Mouse (Mus musculus) midbrain, postnatal 0 days (tissue): ENCODE measurements at regions not wholly inside any gene's neighbourhood (a gene's known extent, or its start where the extent isn't known, plus 50 kb on each side); places are given as distances from the start of the nearest gene placed in this dataset.

Source experiments
- ATAC-seq: fragments of 200-750 bp; cut with Nextera tagmentation; 2 replicates; pipeline ENCODE4 v1.8.0; 2017; ENCODE audit warnings: moderate number of reproducible peaks, mild to moderate bottlenecking, moderate TSS enrichment, moderate library complexity; ENCODE audit not compliant: low FRiP score
- DNase-seq: peaks from one replicate; pipeline ENCODE4 v3.0.0-alpha.2; 2015; ENCODE audit warnings: low spot score
- H3K27ac ChIP-seq: fragments of 300-500 bp; sonication (generic); 2 replicates; pipeline ENCODE4 v1.5.1; 2014; ENCODE audit warnings: low read depth, mild to moderate bottlenecking, low read length, mixed read lengths
- H3K27me3 ChIP-seq: fragments of 300-500 bp; sonication (generic); 2 replicates; pipeline ENCODE4 v1.6.1; 2014; ENCODE audit warnings: low read length, control low read depth, mixed read lengths; ENCODE audit not compliant: insufficient read depth
- H3K36me3 ChIP-seq: fragments of 300-500 bp; sonication (generic); 2 replicates; pipeline ENCODE4 v1.6.1; 2014; ENCODE audit warnings: low read length, control low read depth, mixed read lengths; ENCODE audit not compliant: insufficient read depth
- H3K4me1 ChIP-seq: fragments of 300-500 bp; sonication (generic); 2 replicates; pipeline ENCODE4 v1.6.1; 2014; ENCODE audit warnings: mild to moderate bottlenecking, control low read depth, antibody characterized with exemption, low read length, mixed read lengths; ENCODE audit not compliant: insufficient read depth
- H3K4me2 ChIP-seq: fragments of 300-500 bp; sonication (generic); 2 replicates; pipeline ENCODE4 v1.6.1; 2014; ENCODE audit warnings: low read depth, mild to moderate bottlenecking, low read length, mixed read lengths; ENCODE audit not compliant: poor library complexity, severe bottlenecking
- H3K4me3 ChIP-seq: fragments of 300-500 bp; sonication (generic); 2 replicates; pipeline ENCODE4 v1.5.1; 2014; ENCODE audit warnings: low read depth, mild to moderate bottlenecking, low read length, moderate library complexity
- H3K9ac ChIP-seq: fragments of 300-500 bp; sonication (generic); replicated peaks from 2 replicates; pipeline ENCODE4 v1.6.1; 2014; ENCODE audit warnings: mild to moderate bottlenecking, low read length, moderate library complexity, mixed read lengths; ENCODE audit not compliant: poor library complexity, severe bottlenecking
- H3K9me3 ChIP-seq: fragments of 300-500 bp; sonication (generic); 2 replicates; pipeline ENCODE4 v1.6.1; 2016; ENCODE audit warnings: low read length, control low read depth
- CTCF ChIP-seq: IDR thresholded peaks from 2 replicates; pipeline ENCODE4 v1.5.1; 2016; ENCODE audit warnings: antibody characterized with exemption, mild to moderate bottlenecking
- WGBS: fragments of 180-500 bp; shearing (Covaris S2); extraction: QIAGEN DNeasy Blood & Tissue Kit; methylation state at CpG from one replicate; pipeline ENCODE4 v1.1.7; 2014; 5-methylcytosine and 5-hydroxymethylcytosine counted together

DNA sequence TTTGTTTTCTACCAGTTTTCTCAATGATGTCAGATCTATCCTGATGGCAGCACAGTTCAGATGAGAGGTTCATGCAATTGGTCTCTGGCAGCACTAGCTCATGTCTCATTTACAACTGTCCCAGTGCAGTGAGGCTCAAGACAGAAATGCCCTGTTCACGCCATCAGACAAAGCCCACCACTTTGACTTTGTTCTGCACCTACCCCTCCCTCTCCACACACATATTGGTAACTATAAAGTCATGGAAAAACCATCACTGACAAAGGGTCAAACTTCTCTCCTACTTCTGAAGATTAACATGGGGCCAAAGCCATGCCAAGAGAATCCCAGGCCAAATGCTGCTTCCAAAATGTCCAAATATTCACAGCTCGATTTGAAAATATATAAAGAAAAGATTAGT, 302.7 kb downstream of the Slc30a10 start:
- no peak for TF ChIP-seq CTCF
- Histone ChIP-seq H3K27ac (no peak overlapping the region), H3K9me3 (no peaks in the 10 kb centered on the region), H3K9ac (no peak overlapping the region), H3K36me3 (no peaks in the 10 kb centered on the region), H3K4me1 (no peaks in the 10 kb centered on the region), H3K27me3 (no peaks in the 10 kb centered on the region), H3K4me3 (no peak overlapping the region), H3K4me2 (no peak overlapping the region)
- ATAC-seq (no peak), DNase-seq (no peak)
- WGBS, result 82% methylated on average over 2 of the region's 2 CpGs

DNA sequence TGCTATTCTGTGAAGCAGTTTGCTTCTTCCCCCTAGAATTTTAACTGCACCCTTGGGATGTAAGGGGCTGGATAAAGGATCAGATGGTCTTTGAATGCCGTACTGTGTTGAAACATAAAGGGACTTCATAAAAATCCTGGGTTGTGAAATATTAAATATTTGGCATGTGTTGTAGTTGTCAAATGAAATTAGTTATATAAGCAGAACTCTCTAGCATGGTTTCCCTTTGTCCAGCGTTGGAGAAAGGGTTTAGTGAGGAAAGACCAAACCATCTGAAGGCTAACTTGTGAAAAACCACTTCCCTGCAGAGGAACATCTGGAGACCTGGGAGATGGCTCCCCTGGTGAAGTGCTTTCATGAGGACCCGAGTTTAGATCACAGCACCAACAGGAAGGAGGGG, 319.6 kb downstream of the Slc30a10 start:
- H3K36me3 ChIP-seq, result no peaks in the 10 kb centered on the region
- no peak overlapping the region for H3K27ac ChIP-seq
- ATAC-seq (no peak), DNase-seq (no peak)
- H3K27me3 ChIP-seq, result no peaks in the 10 kb centered on the region
- no peak overlapping the region for H3K9ac ChIP-seq
- H3K9me3 ChIP-seq, result no peaks in the 10 kb centered on the region
- H3K4me1 ChIP-seq, result no peaks in the 10 kb centered on the region; the same call in 1 of the 2 replicates
- 43% methylated on average over 3 of the region's 3 CpGs for WGBS
- no peak for TF ChIP-seq CTCF
- no peak overlapping the region for H3K4me3 ChIP-seq
- H3K4me2 ChIP-seq, result no peak overlapping the region

DNA sequence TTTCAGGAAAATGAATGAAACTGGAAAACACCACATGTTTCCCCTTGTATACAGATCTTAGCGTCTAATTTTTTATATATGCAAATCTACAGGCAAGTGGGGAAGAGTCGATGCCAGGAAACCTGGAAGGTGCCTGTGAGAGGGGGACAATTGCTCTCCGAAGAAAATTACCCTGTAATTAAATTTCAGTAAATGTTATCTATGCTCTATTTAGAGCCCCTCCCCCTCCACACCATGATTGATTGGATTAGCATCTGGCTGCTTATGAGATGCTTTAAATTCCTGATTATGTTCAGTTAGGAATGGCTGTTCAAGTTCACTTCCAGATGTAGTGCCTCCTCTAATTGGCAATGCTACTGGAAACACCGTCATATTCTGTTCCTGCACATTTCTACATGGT, 325.0 kb downstream of the Slc30a10 start:
- H3K27ac ChIP-seq, result no peak overlapping the region
- WGBS, result 74% methylated on average over 4 of the region's 4 CpGs
- no peak overlapping the region for H3K4me3 ChIP-seq
- no peak for ATAC-seq
- no peak for DNase-seq
- no peaks in the 10 kb centered on the region for H3K36me3 ChIP-seq
- no peak overlapping the region for H3K9ac ChIP-seq
- no peaks in the 10 kb centered on the region for H3K27me3 ChIP-seq
- H3K4me1 ChIP-seq, result no peaks in the 10 kb centered on the region
- no peak for TF ChIP-seq CTCF
- no peaks in the 10 kb centered on the region for H3K9me3 ChIP-seq
- H3K4me2 ChIP-seq, result no peak overlapping the region

DNA sequence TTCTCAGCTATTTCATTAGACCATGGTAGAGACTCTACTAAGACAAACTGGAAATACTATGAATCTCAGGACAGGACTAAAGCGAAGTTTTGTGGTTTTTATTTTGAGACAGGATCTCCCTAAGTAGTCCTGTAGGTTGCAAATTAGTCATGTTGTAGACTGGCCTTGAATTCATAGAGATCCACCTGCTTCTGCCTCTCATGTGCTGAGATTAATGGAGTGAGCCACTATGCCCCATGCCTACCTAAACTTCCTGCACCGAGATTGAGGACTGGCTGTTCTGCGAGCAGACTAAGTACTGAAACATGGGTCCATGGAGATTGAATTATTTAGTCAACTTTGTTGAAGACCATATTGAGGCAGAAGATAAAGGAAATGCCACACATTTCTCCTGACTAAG, 315.0 kb downstream of the Lyplal1 start:
- ATAC-seq, result no peak
- TF ChIP-seq CTCF, result no peak
- 96% methylated on average over 3 of the region's 3 CpGs for WGBS

DNA sequence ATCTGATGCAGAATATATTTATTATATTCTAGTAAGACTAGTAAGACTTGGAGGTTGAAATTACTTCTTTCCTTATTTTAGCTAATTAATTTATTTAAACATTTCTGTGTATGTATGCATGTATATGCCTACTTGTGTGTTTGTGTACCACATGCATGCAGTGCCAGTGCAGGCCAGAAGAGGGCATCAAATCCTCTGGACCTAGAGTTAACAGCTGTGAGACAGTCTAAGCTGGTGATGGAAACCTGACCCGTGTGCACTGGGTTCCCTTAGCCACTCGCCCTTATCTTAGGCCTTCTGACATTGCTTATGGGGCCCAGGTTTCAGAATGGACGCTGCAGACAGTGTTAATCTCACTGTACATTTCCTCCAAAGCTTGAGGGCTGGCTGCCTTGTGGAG, 302.2 kb downstream of the Lyplal1 start:
- H3K4me3 ChIP-seq, result no peak overlapping the region
- no peak for DNase-seq
- no peak for ATAC-seq
- no peak overlapping the region for H3K4me2 ChIP-seq
- H3K4me1 ChIP-seq, result no peaks in the 10 kb centered on the region
- H3K9ac ChIP-seq, result no peak overlapping the region
- peak; percentile 31 for TF ChIP-seq CTCF
- H3K27me3 ChIP-seq, result no peaks in the 10 kb centered on the region
- 85% methylated on average over 3 of the region's 3 CpGs for WGBS
- H3K36me3 ChIP-seq, result no peaks in the 10 kb centered on the region
- H3K27ac ChIP-seq, result no peak overlapping the region
- H3K9me3 ChIP-seq, result no peaks in the 10 kb centered on the region

More for the DNA sequence above, 315.0 kb downstream of the Lyplal1 start:
- no peak overlapping the region for H3K4me3 ChIP-seq
- no peak overlapping the region for H3K4me2 ChIP-seq
- no peaks in the 10 kb centered on the region for H3K27me3 ChIP-seq
- H3K4me1 ChIP-seq, result no peaks in the 10 kb centered on the region
- H3K27ac ChIP-seq, result no peak overlapping the region
- no peaks in the 10 kb centered on the region for H3K9me3 ChIP-seq
- no peak for DNase-seq
- H3K36me3 ChIP-seq, result no peaks in the 10 kb centered on the region
- H3K9ac ChIP-seq, result no peak overlapping the region

DNA sequence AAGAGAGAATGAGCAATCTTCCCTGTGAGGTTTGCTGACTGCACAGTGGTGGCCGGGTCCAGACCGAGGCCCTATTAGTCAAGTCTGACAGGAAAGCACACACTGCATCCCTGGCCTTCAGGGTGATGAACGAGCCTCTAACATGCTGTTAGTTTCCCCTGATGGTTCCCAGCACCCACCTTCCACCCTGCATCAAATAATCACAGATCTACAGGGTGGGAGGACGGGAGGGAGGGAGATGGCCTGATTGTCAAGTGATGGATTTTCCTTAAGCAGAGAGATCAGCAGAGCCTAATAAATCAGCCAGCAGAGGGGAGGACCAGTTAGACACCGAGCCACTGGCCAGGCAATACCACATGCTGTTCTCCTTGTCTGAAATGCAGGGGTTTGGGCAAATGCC, 298.1 kb downstream of the Lyplal1 start:
- 47% methylated on average over 5 of the region's 5 CpGs for WGBS
- Histone ChIP-seq H3K36me3 (no peaks in the 10 kb centered on the region), H3K9me3 (no peaks in the 10 kb centered on the region), H3K4me2 (no peak overlapping the region), H3K4me1 (no peaks in the 10 kb centered on the region), H3K27me3 (no peaks in the 10 kb centered on the region), H3K4me3 (no peak overlapping the region), H3K9ac (no peak overlapping the region), H3K27ac (no peak overlapping the region)
- no peak for TF ChIP-seq CTCF
- DNase-seq (no peak), ATAC-seq (no peak)

DNA sequence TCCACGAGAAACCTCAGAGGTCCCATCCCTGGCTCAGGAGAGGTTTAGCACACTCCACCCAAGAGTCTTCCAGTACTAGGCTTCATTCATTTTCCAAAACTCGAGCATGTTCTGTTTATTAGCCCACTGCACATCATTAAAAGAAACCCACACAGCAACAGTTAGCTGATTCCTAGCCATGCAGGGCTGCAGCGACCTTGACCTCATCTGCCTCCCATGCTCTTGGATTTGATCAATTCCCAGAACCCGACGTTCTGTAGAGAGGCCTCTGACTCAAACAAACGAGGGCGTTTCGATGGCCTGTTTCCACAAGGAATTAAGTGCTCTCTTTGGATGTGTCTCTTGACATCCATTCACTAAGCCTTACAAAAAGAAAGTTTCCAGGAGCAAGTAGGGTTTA, 294.9 kb downstream of the Lyplal1 start:
- Histone ChIP-seq H3K27me3 (no peaks in the 10 kb centered on the region), H3K4me3 (no peak overlapping the region), H3K9me3 (no peaks in the 10 kb centered on the region), H3K4me2 (no peak overlapping the region), H3K27ac (no peak overlapping the region), H3K9ac (no peak overlapping the region), H3K4me1 (no peaks in the 10 kb centered on the region), H3K36me3 (no peaks in the 10 kb centered on the region)
- 67% methylated on average over 8 of the region's 8 CpGs for WGBS
- DNase-seq, result no peak
- TF ChIP-seq CTCF, result no peak
- ATAC-seq, result no peak
